Mouse (Mus musculus) brain, embryonic 14.5 days (tissue): ENCODE results near the gene Tmem38b.

ENCODE experiments used
- CTCF ChIP-seq: fragments of 200-500 bp; IDR thresholded peaks from 2 replicates; pipeline ENCODE4 v1.5.1; 2012; ENCODE audit warnings: inconsistent platforms, mild to moderate bottlenecking, moderate library complexity, borderline replicate concordance; ENCODE audit not compliant: insufficient read depth, insufficient read length; ENCODE audit errors: extremely low read depth
- POLR2A ChIP-seq: fragments of 200-500 bp; IDR thresholded peaks from 2 replicates; pipeline ENCODE4 v1.6.1; 2012; ENCODE audit warnings: mild to moderate bottlenecking, inconsistent platforms, borderline replicate concordance; ENCODE audit not compliant: poor library complexity, insufficient read depth, insufficient read length, severe bottlenecking; ENCODE audit errors: extremely low read depth

GRCm38 (mm10) chr4:53895335-53895734 lies 69.5 kb downstream of the Tmem38b start:
- TF ChIP-seq CTCF, result no peak
- TF ChIP-seq POLR2A, result no peak
